Mouse (Mus musculus) kidney, embryonic 14.5 days (tissue): ENCODE measurements around the gene Fkbp9. TPM values are rescaled to one million over a fixed set of nuclear protein-coding genes. Genes with fewer than 3 reads are reported as not detected.
"Not testable (repeated sequence)": the region's sequence is repeated elsewhere in the genome, so short reads cannot be mapped to it uniquely, and the experiment has no call there.

ENCODE experiments used
- ATAC-seq: fragments of 200-750 bp; cut with Nextera tagmentation; 2 replicates; pipeline ENCODE4 v1.8.0; 2017; ENCODE audit warnings: moderate number of reproducible peaks, mild to moderate bottlenecking, moderate TSS enrichment, moderate library complexity; ENCODE audit not compliant: low FRiP score, low TSS enrichment
- H3K27ac ChIP-seq: fragments of 300-500 bp; sonication (generic); 2 replicates; pipeline ENCODE4 v1.5.1; 2014; ENCODE audit warnings: low read depth, mild to moderate bottlenecking, low read length, moderate library complexity, mixed read lengths
- H3K27me3 ChIP-seq: fragments of 300-500 bp; sonication (generic); 2 replicates; pipeline ENCODE4 v1.6.1; 2014; ENCODE audit warnings: mild to moderate bottlenecking, low read length; ENCODE audit not compliant: control insufficient read depth, insufficient read depth
- H3K36me3 ChIP-seq: fragments of 300-500 bp; sonication (generic); 2 replicates; pipeline ENCODE4 v1.6.1; 2014; ENCODE audit warnings: low read length, mixed read lengths; ENCODE audit not compliant: control insufficient read depth, insufficient read depth
- H3K4me1 ChIP-seq: fragments of 300-500 bp; sonication (generic); 2 replicates; pipeline ENCODE4 v1.6.1; 2014; ENCODE audit warnings: low read length, mixed read lengths; ENCODE audit not compliant: control insufficient read depth, insufficient read depth
- H3K4me2 ChIP-seq: fragments of 300-500 bp; sonication (generic); replicated peaks from 2 replicates; pipeline ENCODE4 v1.6.1; 2014; ENCODE audit warnings: low read depth, mild to moderate bottlenecking, low read length
- H3K4me3 ChIP-seq: fragments of 300-500 bp; sonication (generic); 2 replicates; pipeline ENCODE4 v1.5.1; 2014; ENCODE audit warnings: mild to moderate bottlenecking, low read length
- H3K9ac ChIP-seq: fragments of 300-500 bp; sonication (generic); 2 replicates; pipeline ENCODE4 v1.6.1; 2014; ENCODE audit warnings: low read depth, mild to moderate bottlenecking, low read length, moderate library complexity
- H3K9me3 ChIP-seq: fragments of 300-500 bp; sonication (generic); 2 replicates; pipeline ENCODE4 v1.6.1; 2016; ENCODE audit warnings: low read length; ENCODE audit not compliant: control insufficient read depth
- WGBS: fragments of 180-500 bp; shearing (Covaris S2); extraction: QIAGEN DNeasy Blood & Tissue Kit; methylation state at CpG from one replicate; pipeline ENCODE4 v1.1.7; 2014; 5-methylcytosine and 5-hydroxymethylcytosine counted together
- polyA plus RNA-seq: library from polyadenylated mRNA; unstranded; fragments of >200 nt; fragmentation: Nextera tagmentation; extraction: Ambion mirVana; gene quantifications from 2 replicates; pipeline ENCODE4 v1.2.1, GENCODE M21; 2014

Fkbp9 gene
- polyA plus RNA-seq, 1 experiment from 2014 or later, result 103 TPM

DNA sequence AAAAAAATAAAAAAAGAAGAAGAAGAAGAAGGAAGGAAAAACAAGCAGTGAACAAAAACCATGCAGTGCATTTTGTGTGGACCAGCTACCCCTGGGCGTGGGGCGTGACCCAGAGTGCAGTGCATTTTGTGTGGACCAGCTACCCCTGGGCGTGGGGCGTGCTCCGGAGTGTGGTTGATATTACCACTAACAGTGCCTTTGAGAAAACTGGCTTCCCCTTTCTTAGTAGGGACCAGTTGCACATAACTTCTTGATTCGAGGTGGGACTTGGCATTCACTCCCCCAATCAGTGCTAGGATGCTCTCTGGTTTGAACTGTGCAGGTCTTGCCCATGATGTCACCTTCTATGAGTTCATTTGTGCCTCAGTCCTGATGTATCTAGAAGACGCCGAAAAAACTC, 22.9 kb downstream of the Fkbp9 start:
- 94% methylated on average over 8 of the region's 8 CpGs for WGBS
- H3K36me3 ChIP-seq, result peaks cover 35% of the 10 kb centered on the region; the same call in 1 of the 2 replicates

DNA sequence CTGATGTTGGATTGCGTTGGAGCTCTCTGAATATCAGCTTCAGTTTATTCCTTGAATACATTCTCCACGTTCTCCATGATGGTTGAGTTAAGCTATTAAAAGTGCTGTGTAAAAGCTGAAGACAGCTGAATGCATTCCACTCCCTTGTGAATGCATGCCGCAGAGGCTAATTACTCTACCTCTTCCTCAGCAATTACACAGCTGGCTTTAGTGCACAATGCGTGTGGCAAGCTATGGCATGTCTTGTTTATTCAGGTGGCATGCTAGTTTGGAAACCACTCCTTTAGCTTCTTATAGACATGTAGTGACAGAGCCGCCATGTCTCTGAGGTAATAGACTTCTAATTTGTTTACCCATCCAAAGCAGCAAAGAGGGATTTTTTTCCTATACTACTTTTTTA, 24.9 kb downstream of the Fkbp9 start:
- Histone ChIP-seq H3K27ac (no peak overlapping the region), H3K9me3 (no peaks in the 10 kb centered on the region), H3K4me2 (no peak overlapping the region), H3K4me1 (no peaks in the 10 kb centered on the region), H3K27me3 (no peaks in the 10 kb centered on the region), H3K36me3 (peaks cover 25% of the 10 kb centered on the region; the same call in 1 of the 2 replicates), H3K4me3 (no peak overlapping the region), H3K9ac (no peak overlapping the region)
- ATAC-seq, result no peak
- WGBS, result 82% methylated on average over 5 of the region's 5 CpGs

More for the DNA sequence above, 22.9 kb downstream of the Fkbp9 start:
- Histone ChIP-seq H3K27ac (no peak overlapping the region), H3K9me3 (no peaks in the 10 kb centered on the region), H3K9ac (no peak overlapping the region), H3K4me1 (no peaks in the 10 kb centered on the region), H3K4me2 (no peak overlapping the region), H3K4me3 (no peak overlapping the region), H3K27me3 (no peaks in the 10 kb centered on the region)
- ATAC-seq, result no peak

DNA sequence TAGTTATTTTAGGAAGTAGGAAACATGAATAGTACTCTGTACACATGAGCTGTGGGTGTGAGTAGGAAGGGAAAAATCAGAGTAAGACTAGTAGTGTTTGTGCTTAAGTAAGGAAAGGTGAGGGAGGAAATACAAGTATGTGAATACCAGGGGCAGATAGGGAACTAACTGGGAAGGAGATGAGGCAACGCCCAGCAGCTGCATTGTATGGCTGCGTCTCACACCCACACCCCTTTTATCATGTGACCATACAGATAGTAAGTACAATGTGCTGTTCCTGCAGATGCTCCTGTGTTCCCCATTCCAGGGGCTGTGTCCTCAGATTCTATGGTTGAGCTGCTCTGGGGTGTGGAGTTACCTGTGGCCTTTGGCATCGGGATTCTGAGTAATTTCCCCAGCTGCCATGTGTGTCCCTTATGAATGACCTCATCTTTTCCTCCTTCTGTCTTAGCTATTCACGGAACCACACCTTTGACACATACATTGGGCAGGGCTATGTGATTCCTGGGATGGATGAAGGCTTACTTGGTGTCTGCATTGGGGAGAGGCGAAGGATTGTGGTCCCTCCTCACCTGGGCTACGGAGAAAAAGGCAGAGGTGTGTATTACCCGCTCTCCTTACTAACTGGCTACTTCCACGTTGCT, 28.5 kb downstream of the Fkbp9 start:
- no peak overlapping the region for H3K4me2 ChIP-seq
- peaks cover 15% of the 10 kb centered on the region; the same call in 1 of the 2 replicates for H3K36me3 ChIP-seq
- WGBS, result 94% methylated on average over 8 of the region's 8 CpGs
- no peak overlapping the region for H3K9ac ChIP-seq
- H3K9me3 ChIP-seq, result no peaks in the 10 kb centered on the region
- H3K4me1 ChIP-seq, result no peaks in the 10 kb centered on the region
- H3K27ac ChIP-seq, result no peak overlapping the region
- no peak overlapping the region for H3K4me3 ChIP-seq
- H3K27me3 ChIP-seq, result no peaks in the 10 kb centered on the region
- no peak for ATAC-seq

DNA sequence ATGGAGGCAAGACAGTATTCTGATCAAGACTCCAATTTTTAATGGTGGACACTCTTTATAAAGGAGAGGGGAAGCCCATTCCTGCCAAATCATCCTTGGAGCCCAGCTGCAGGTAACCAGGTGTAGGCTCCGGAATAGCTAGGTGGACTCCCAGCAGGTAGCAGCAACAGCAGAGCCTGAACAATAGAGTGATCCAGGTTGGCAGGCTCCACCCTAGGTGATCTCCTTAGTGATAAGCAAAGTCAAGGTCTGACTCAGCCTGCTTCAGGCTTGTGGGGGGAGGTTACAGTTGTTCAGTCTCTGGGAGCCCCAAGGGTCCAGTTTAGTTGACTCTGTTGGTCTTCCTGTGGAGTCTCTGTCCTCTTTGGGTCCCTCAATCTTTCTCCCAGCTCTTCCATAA, 35.0 kb downstream of the Fkbp9 start:
- H3K4me3 ChIP-seq, H3K27me3 ChIP-seq, H3K9me3 ChIP-seq, H3K4me1 ChIP-seq, ATAC-seq, H3K9ac ChIP-seq, H3K4me2 ChIP-seq, H3K27ac ChIP-seq: not testable (repeated sequence)
- H3K36me3 ChIP-seq, result peaks cover 18% of the 10 kb centered on the region; the same call in 1 of the 2 replicates
- 100% methylated on average over 1 of the region's 1 CpGs for WGBS

DNA sequence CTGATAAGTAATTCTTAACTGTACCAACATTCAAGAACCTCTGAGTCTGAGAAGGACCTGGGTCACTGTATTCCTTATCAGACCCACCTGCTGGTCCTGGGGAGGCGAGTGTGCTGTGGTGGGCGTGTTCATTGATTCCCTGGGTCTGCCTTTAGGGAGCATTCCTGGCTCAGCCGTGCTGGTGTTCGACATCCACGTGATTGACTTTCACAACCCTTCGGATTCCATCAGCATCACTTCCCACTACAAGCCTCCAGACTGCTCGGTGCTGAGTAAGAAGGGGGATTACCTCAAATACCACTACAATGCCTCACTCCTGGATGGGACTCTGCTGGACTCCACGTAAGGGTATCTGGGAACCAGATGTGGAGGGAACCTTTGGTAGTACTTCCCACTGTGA, 36.7 kb downstream of the Fkbp9 start:
- ATAC-seq, result no peak
- 81% methylated on average over 8 of the region's 8 CpGs for WGBS
- Histone ChIP-seq H3K27me3 (no peaks in the 10 kb centered on the region), H3K4me3 (no peak overlapping the region), H3K9me3 (no peaks in the 10 kb centered on the region), H3K9ac (no peak overlapping the region), H3K4me2 (no peak overlapping the region), H3K27ac (no peak overlapping the region), H3K4me1 (no peaks in the 10 kb centered on the region), H3K36me3 (peaks cover 18% of the 10 kb centered on the region; the same call in 1 of the 2 replicates)

DNA sequence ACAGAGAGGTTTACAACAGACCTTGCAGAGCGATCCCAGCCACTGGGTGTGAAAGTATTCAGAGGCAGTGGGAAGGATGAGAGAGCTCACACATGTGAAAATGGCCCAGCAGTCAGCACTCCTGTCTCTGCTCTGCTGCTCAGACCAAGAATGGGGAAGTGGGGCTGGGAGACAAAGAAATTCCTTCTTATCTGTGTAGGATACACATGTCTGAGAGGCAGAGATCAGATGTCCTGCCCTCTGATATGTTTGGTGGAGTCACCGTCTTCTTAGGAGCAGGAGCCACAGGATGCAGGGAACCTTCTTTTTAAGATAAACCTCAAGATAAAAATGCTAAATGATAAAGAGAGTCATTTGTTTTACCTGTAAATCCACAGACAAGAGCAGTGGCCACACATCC, 38.2 kb downstream of the Fkbp9 start:
- peaks cover 17% of the 10 kb centered on the region; the same call in 1 of the 2 replicates for H3K36me3 ChIP-seq
- no peaks in the 10 kb centered on the region for H3K4me1 ChIP-seq
- H3K4me2 ChIP-seq, result no peak overlapping the region
- no peaks in the 10 kb centered on the region for H3K9me3 ChIP-seq
- no peaks in the 10 kb centered on the region for H3K27me3 ChIP-seq
- H3K4me3 ChIP-seq, result no peak overlapping the region
- H3K9ac ChIP-seq, result no peak overlapping the region
- WGBS, result 56% methylated on average over 2 of the region's 2 CpGs
- no peak for ATAC-seq
- H3K27ac ChIP-seq, result no peak overlapping the region

DNA sequence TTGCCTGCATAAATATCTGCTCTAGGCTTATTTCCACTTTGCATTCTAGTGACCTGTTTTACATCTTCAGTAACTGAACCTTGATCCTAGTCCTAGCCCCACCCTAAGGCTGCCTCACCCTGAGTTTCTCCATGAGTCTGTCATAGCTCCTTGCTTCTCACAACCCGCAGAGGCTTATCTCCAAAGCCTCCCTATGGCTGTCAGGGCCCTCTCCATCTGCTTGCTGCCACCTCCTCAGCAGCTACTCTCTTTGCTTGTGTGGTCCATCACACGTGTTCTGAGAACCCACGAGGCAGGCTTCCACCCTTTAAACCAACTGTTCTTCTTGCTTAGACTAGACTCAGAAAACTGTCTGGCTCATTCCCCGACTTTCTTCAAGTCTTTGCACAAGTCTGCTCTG, 45.0 kb downstream of the Fkbp9 start:
- no peak overlapping the region for H3K9ac ChIP-seq
- H3K36me3 ChIP-seq, result peaks cover 28% of the 10 kb centered on the region; the same call in 1 of the 2 replicates
- H3K27me3 ChIP-seq, result no peaks in the 10 kb centered on the region
- H3K27ac ChIP-seq, result no peak overlapping the region
- no peak overlapping the region for H3K4me2 ChIP-seq
- no peaks in the 10 kb centered on the region for H3K9me3 ChIP-seq
- no peak for ATAC-seq
- 85% methylated on average over 4 of the region's 4 CpGs for WGBS
- H3K4me1 ChIP-seq, result no peaks in the 10 kb centered on the region
- no peak overlapping the region for H3K4me3 ChIP-seq

DNA sequence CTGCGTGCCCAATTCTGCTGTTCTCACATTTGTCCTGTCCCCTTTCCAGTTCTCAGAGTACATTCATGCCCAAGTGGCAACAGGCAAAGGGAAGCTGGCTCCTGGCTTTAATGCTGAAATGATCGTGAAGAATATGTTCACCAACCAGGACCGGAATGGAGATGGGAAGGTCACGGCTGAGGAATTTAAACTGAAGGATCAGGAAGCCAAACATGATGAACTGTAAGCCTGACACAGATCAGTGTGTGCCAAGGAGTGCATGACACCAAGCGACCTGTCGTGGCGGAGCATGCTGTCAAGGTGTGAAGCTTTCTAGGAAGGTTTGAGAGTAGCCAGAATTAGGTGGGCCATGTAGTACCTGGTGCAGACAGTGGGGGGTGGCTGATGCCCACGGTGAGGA, 46.1 kb downstream of the Fkbp9 start:
- peaks cover 31% of the 10 kb centered on the region; the same call in 1 of the 2 replicates for H3K36me3 ChIP-seq
- WGBS, result 93% methylated on average over 8 of the region's 8 CpGs
- no peaks in the 10 kb centered on the region for H3K4me1 ChIP-seq
- ATAC-seq, result no peak
- H3K9ac ChIP-seq, result no peak overlapping the region
- no peaks in the 10 kb centered on the region for H3K27me3 ChIP-seq
- no peak overlapping the region for H3K4me3 ChIP-seq
- H3K4me2 ChIP-seq, result no peak overlapping the region
- no peaks in the 10 kb centered on the region for H3K9me3 ChIP-seq
- no peak overlapping the region for H3K27ac ChIP-seq

DNA sequence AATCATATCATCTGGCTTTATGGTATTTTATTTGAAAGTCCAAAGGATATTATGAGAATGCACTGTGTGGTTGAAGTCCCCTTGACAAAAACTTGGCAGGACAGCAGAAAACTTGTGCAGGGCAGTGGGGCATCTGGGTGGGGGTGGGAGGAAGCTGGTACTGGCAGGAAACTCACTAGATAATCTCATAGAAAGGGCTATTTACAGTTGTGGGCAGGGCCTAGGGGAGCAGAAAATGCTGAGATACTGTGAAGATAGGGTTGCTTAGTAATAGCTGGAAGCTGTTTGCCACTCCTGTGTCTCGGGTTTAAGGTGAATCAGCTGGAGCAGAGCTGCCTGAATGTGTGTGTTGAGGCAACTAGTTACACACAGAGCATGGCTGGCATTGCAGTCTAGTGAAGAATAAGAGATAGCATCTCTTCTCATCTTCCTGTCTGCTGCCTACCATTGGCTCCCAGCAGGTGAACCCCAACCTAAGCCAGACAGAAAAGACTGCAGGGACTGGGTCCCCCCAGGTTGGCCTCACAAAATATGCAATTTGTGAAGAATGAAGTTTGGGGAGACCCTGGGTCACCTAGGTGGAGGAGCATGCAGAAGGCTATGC, 47.6 kb downstream of the Fkbp9 start:
- 71% methylated on average over 1 of the region's 1 CpGs for WGBS
- Histone ChIP-seq H3K36me3 (peaks cover 42% of the 10 kb centered on the region), H3K4me3 (no peak overlapping the region), H3K4me2 (no peak overlapping the region), H3K9ac (no peak overlapping the region), H3K27ac (no peak overlapping the region), H3K27me3 (no peaks in the 10 kb centered on the region), H3K9me3 (no peaks in the 10 kb centered on the region), H3K4me1 (no peaks in the 10 kb centered on the region)
- ATAC-seq, result no peak
